Mouse (Mus musculus): ENCODE results near the gene Dbnl. TPM values are rescaled to one million over a fixed set of nuclear protein-coding genes. Genes with fewer than 3 reads are reported as not detected.

Dbnl gene
- polyA plus RNA-seq, 1 experiment from 2014 or later = 116 TPM

DNA sequence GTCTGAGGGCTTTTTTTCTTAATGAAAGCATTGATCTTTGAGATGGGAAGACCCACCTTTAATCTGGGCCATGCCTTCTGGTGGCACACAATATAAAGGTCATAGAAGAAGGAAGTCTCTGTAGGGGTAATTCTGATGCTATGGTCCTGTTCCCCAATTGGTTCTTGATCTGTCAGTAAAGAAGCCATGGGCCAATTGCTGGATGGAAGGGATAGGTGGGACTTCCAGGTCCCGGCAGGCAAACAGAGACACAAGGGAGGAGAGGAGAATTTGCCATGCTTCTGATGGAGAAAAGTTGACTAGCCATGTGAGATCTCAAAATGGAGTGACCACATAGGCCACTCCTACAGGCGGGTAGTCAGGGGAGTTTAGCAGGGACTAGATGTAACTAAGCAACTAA, 30.9 kb downstream of the Dbnl start:
- Histone ChIP-seq H3K9ac (no peak overlapping the region), H3K4me1 (no peaks in the 10 kb centered on the region), H3K4me2 (no peak overlapping the region), H3K4me3 (replicated peaks) (no peak overlapping the region), H3K27ac (no peak overlapping the region), H3K27me3 (no peaks in the 10 kb centered on the region), H3K9me3 (replicated peaks) (no peaks in the 10 kb centered on the region), H3K36me3 (no peaks in the 10 kb centered on the region)
- WGBS = 72% methylated on average over 2 of the region's 2 CpGs
- no peak for ATAC-seq (replicated peaks; ENCODE audit: low FRiP score)

DNA sequence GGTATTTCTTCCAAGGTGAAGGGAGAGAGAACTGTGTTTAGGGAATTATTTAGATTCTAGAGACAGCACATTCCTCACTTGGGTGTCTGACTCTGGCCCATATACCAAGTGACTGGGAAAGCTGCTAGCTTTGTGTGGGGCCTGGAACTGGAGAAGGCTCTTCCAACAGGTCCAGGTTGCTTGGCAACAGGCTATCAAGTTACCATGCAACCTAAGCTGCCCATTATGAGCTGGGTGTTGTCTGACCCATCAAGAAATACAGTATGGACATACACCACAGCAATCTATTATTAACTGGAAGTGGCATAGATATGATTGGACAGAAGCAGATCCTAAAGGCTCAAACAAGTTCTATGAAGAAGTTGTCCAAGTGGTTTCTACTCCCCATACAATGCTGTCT, 37.1 kb downstream of the Dbnl start:
- Histone ChIP-seq H3K27me3 (no peaks in the 10 kb centered on the region), H3K4me3 (replicated peaks) (no peak overlapping the region), H3K36me3 (peaks cover 27% of the 10 kb centered on the region), H3K9ac (no peak overlapping the region), H3K9me3 (replicated peaks) (no peaks in the 10 kb centered on the region), H3K27ac (no peak overlapping the region), H3K4me1 (no peaks in the 10 kb centered on the region), H3K4me2 (no peak overlapping the region)
- no peak for ATAC-seq (replicated peaks; ENCODE audit: low FRiP score)

DNA sequence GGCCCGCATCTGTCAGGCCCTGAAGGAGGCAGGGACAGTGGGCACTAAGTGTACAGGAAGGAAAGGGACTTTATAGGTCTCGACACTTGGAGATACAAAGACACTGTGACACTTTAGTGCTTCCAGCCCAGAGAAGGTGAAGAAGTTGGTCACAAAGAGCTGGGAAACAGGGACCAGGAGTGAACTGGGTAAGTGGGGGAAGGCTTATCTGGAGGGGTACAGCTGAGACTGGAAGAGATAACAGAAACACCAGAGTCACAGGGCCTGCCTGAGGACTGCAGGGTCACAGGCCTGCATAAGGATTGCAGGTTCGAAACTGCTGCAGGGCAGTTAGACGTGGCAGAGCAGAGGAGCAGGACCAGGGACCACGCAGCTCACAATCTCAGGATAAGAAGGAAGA, 39.6 kb downstream of the Dbnl start:
- Histone ChIP-seq H3K9ac (no peak overlapping the region), H3K4me3 (replicated peaks) (no peak overlapping the region), H3K4me1 (no peaks in the 10 kb centered on the region), H3K4me2 (no peak overlapping the region), H3K27ac (no peak overlapping the region), H3K27me3 (no peaks in the 10 kb centered on the region), H3K9me3 (replicated peaks) (no peaks in the 10 kb centered on the region), H3K36me3 (peaks cover 52% of the 10 kb centered on the region)
- no peak for ATAC-seq (replicated peaks; ENCODE audit: low FRiP score)
- 91% methylated on average over 5 of the region's 5 CpGs for WGBS

DNA sequence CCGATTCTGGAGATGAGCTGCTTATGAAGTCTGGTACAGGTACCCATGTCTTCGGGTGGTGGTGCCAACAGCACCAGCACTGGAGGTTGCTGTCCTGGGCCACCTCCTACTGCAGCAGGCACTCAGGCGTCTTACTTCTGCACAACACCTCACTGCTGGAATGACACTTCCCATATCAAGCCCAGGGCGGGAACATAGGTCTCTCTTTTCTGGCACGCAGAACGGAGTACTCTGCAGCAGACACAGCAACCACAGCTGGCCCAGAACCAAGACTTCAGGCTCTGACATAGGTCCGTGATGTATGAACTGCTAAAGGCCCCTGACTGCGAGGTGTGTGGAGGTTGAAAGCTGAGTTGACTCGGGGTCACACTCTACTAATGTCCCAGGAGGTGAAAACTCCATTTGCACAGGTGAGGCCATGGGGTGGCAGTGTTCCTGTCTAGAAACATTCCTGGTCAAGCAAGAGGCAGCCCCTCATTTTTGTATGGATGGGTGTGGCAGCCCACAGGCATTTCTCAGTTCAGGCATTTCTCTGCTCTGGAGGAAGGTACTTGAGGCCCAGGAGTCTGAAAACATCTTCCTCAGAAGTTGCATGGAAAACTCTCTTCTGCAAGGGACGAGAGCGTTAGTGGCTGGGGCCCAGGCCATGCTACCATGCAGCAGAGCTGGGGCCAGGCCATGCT, 40.4 kb downstream of the Dbnl start:
- H3K4me2 ChIP-seq = no peak overlapping the region
- ATAC-seq (replicated peaks; ENCODE audit: low FRiP score) = no peak
- WGBS = 87% methylated on average over 11 of the region's 11 CpGs
- no peak overlapping the region for H3K9ac ChIP-seq
- H3K9me3 ChIP-seq (replicated peaks) = no peaks in the 10 kb centered on the region
- H3K4me1 ChIP-seq = no peaks in the 10 kb centered on the region
- H3K4me3 ChIP-seq (replicated peaks) = no peak overlapping the region
- no peaks in the 10 kb centered on the region for H3K27me3 ChIP-seq
- no peak overlapping the region for H3K27ac ChIP-seq
- H3K36me3 ChIP-seq = peaks cover 56% of the 10 kb centered on the region

DNA sequence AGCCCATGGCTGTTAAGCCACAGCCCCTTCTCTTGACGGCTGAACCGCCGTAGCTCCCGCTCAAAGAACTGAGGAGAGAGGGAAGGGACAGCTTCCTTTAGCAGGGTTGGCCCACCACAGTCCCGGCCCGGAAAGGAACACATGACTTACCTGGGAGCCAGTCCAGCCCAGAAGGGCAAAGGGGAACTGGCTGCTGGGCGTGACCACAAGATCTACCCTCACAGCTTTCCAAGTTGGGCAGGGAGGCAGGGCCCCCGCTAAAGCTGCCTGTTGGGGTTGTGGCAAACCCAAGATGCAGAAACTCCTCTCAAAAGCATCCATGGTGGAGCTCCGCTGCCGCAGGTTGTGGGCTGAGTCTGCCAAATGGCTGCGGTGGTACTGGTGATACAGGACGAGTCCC, 41.0 kb downstream of the Dbnl start:
- no peak overlapping the region for H3K4me3 ChIP-seq (replicated peaks)
- no peak for ATAC-seq (replicated peaks; ENCODE audit: low FRiP score)
- no peaks in the 10 kb centered on the region for H3K27me3 ChIP-seq
- H3K36me3 ChIP-seq = peaks cover 63% of the 10 kb centered on the region
- no peaks in the 10 kb centered on the region for H3K4me1 ChIP-seq
- no peak overlapping the region for H3K9ac ChIP-seq
- no peak overlapping the region for H3K27ac ChIP-seq
- H3K9me3 ChIP-seq (replicated peaks) = no peaks in the 10 kb centered on the region
- H3K4me2 ChIP-seq = no peak overlapping the region
- WGBS = 91% methylated on average over 12 of the region's 12 CpGs

DNA sequence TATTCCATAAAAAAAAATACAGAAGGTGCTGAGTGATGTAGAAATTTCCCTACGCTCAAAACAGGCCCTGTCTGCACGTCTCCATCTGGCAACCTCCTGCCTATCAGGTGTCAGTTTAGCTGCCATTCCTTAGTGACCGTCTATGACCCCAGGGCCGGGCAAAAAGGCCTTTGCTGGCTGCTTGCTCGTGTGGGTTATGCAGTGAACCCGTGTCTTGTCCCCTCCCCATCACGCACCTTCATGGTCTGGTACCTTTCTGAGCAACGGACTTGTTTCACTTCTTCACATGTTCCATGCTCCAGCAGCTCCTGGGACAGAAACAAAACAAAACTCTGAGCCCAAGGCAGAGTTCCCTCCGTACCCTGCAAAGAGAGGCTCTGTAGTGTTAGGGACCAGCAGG, 46.2 kb downstream of the Dbnl start:
- no peak overlapping the region for H3K4me3 ChIP-seq (replicated peaks)
- no peak overlapping the region for H3K4me2 ChIP-seq
- H3K27me3 ChIP-seq = no peaks in the 10 kb centered on the region
- WGBS = 55% methylated on average over 9 of the region's 9 CpGs
- peaks cover 53% of the 10 kb centered on the region for H3K36me3 ChIP-seq
- H3K9ac ChIP-seq = no peak overlapping the region
- H3K27ac ChIP-seq = no peak overlapping the region
- no peaks in the 10 kb centered on the region for H3K9me3 ChIP-seq (replicated peaks)
- H3K4me1 ChIP-seq = peaks cover 13% of the 10 kb centered on the region
- no peak for ATAC-seq (replicated peaks; ENCODE audit: low FRiP score)

DNA sequence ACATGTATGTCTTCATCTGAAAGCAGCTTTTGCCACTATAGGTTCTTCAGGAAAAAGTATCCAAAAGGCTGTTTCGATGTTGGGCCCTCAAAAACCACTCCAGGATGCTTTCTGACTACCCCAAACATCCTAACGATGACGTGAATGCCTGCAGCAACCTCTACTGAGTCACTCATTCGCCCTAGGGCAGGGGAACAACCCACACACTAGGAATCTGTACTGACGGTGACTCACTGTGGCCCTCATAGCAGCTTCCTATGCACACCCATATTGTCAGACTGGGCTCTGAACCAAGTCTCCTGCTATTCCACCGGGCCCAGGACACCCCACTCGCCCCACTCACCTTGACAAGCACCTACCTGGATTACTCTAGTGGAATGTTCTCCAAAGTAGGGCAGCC, 46.8 kb downstream of the Dbnl start:
- Histone ChIP-seq H3K9me3 (replicated peaks) (no peaks in the 10 kb centered on the region), H3K27me3 (no peaks in the 10 kb centered on the region), H3K4me3 (replicated peaks) (no peak overlapping the region), H3K36me3 (peaks cover 48% of the 10 kb centered on the region), H3K27ac (no peak overlapping the region), H3K4me2 (no peak overlapping the region), H3K4me1 (peaks cover 13% of the 10 kb centered on the region), H3K9ac (no peak overlapping the region)
- 87% methylated on average over 7 of the region's 7 CpGs for WGBS
- no peak for ATAC-seq (replicated peaks; ENCODE audit: low FRiP score)

DNA sequence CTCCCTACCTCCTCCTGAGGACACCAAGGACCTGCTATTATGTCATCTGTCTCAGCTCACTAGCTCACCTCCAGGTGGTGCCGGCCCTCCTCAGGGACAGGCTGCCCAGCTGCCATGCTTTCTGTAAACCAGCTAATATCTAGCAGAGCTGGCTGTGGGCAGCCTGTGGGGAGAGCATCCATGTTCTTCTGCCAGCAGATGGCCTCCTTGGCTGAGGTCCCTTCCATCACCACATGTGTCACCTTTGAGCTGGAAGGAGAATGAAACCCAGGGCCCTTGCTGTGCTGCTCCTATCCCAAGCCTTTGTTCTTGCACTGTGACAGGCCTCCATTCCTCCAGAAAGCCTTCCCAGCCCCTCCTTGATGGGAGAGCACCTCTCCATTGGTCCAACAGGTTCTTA, 47.8 kb downstream of the Dbnl start:
- WGBS = 55% methylated on average over 1 of the region's 1 CpGs
- peaks cover 13% of the 10 kb centered on the region for H3K4me1 ChIP-seq
- peaks cover 38% of the 10 kb centered on the region for H3K36me3 ChIP-seq
- no peak overlapping the region for H3K4me2 ChIP-seq
- ATAC-seq (replicated peaks; ENCODE audit: low FRiP score) = no peak
- no peaks in the 10 kb centered on the region for H3K9me3 ChIP-seq (replicated peaks)
- H3K4me3 ChIP-seq (replicated peaks) = no peak overlapping the region
- H3K9ac ChIP-seq = no peak overlapping the region
- no peak overlapping the region for H3K27ac ChIP-seq
- no peaks in the 10 kb centered on the region for H3K27me3 ChIP-seq

DNA sequence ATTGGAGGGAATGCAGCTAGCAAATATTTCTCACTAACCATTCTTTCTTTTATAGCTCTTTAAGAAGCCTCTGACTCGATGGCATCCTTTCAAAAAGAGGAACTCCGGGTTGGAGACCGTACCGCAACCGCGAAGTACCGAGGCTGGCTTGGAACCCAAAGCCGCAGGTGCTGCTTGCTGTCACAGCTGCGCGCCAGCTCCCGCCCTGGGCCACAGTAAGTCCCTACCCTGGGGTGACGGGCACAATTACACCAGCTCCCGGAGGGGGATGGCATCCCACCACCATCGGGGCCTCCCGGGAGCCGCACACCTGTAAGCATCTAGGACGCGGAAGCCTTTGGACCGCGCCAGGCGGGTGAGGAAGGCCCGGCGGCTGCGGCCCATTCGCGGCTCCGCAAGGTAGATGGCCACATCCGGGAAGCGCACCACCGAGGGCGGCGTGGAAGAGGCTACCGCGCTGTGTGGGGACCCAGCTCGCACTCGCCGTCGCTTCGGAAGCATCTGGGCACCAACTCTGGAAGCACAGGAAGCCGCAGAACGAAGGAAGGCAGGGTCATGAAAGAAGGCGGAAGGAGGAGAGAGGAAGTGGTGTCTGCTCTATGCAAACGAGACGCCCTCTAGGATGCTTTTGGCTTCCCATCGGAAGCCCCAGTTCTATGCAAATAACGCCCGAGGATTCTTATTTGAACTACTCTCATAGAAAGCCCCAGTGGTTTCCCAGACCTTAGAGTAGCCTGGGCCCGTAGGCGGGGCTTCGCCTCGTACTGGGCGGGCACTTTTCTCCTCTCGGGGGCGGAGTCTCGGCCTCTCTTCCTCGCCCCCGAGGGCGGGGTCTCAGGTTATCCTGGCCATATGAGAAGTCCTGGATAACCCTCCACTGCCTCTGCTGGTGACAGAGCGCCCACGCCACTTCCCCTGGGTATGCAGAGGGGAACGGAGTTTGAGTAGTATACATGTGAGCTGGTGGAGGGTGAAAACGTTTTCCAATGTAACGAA, 49.3 kb downstream of the Dbnl start, which contains the start of gene Polm:
Gene Polm (minus strand): TSS at position 766 of the 996 bp plus-strand sequence.
- peak within 1 kb of the TSS; percentile 76 for H3K4me3 ChIP-seq (replicated peaks)
- ATAC-seq (replicated peaks; ENCODE audit: low FRiP score) = peak; percentile 96
- H3K27ac ChIP-seq = peak within 1 kb of the TSS; percentile 93
- WGBS = under 1% methylated on average over 63 of the region's 63 CpGs
- H3K4me2 ChIP-seq = peak within 1 kb of the TSS; percentile 91
- H3K36me3 ChIP-seq = peaks cover 24% of the 10 kb centered on the region
- peak within 1 kb of the TSS; percentile 88 for H3K9ac ChIP-seq
- H3K9me3 ChIP-seq (replicated peaks) = no peaks in the 10 kb centered on the region
- peaks cover 13% of the 10 kb centered on the region for H3K4me1 ChIP-seq
- no peaks in the 10 kb centered on the region for H3K27me3 ChIP-seq

DNA sequence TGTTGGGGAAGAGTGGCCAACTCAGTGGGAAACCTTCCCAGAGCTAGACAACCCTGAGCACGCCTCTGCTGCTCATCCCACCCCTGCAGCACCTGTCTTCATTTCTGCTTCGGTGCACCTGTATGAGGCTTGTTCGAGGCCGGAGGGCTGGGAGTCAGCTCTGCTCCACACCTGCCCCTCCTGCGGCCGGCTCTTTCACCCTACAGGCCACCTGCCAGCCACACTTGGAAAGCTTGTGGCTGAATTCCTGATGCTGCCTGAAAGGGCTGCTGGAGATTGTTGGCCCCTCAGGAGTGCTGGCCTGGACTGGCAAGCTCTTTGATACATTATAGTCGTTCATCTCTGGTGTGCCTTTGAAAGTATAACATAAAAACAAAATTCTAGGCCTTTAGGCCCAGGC, 52.1 kb downstream of the Dbnl start:
- Histone ChIP-seq H3K4me2 (no peak overlapping the region), H3K27ac (no peak overlapping the region), H3K4me1 (peaks cover 13% of the 10 kb centered on the region), H3K27me3 (no peaks in the 10 kb centered on the region), H3K4me3 (replicated peaks) (no peak overlapping the region), H3K9me3 (replicated peaks) (0 out of 2 replicates have a peak, but pooled peaks cover 4% of the 10 kb centered on the region), H3K36me3 (no peaks in the 10 kb centered on the region), H3K9ac (no peak overlapping the region)
- WGBS = 85% methylated on average over 7 of the region's 7 CpGs
- no peak for ATAC-seq (replicated peaks; ENCODE audit: low FRiP score)

DNA sequence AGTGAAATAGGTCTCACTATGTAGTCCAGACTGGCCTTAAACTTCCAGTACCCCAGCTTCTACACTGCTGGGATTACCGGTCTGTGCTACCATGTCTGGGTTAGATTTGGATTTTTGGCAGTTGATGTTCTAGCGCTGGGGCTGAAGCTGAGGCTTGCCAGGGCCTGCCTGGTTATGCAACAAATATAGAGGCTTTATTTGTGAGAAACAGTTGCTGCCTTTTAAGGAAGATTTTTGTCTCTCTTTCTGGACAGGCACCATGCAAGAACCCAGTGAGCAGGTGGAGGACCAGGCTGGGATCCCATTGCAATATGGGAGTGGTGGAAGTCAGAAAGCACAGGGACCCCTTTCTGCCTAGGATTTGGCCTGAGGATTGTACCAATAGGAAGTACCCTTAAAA, 53.5 kb downstream of the Dbnl start:
- Histone ChIP-seq H3K27me3 (no peaks in the 10 kb centered on the region), H3K36me3 (no peaks in the 10 kb centered on the region), H3K4me2 (no peak overlapping the region), H3K9ac (no peak overlapping the region), H3K27ac (no peak overlapping the region), H3K4me3 (replicated peaks) (no peak overlapping the region), H3K4me1 (peaks cover 7% of the 10 kb centered on the region), H3K9me3 (replicated peaks) (0 out of 2 replicates have a peak, but pooled peaks cover 4% of the 10 kb centered on the region)
- no peak for ATAC-seq (replicated peaks; ENCODE audit: low FRiP score)
- WGBS = 94% methylated on average over 2 of the region's 2 CpGs

DNA sequence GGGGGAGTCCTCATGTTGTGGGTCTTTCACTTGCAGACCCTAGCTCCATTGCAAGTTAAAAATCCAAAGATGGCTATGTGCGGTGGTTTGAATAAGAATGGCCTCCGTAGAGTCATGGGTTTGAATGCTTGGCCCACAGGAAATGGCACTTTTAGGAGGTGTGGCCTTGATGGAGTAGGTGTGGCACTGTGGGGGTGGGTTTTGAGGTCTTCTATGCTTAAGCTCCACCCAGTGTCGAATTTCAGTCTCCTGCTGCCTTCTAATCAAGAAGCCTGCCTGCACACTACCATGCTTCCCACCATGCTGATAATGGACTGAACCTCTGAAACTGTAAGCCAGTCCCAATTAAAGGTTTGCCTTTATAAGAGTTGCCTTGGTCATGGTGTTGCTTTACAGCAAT, 54.8 kb downstream of the Dbnl start:
- WGBS = 85% methylated on average over 3 of the region's 3 CpGs
- Histone ChIP-seq H3K4me3 (replicated peaks) (no peak overlapping the region), H3K36me3 (no peaks in the 10 kb centered on the region), H3K4me1 (no peaks in the 10 kb centered on the region; the same call in 1 of the 2 replicates), H3K27ac (no peak overlapping the region), H3K9ac (no peak overlapping the region), H3K9me3 (replicated peaks) (0 out of 2 replicates have a peak, but pooled peaks cover 4% of the 10 kb centered on the region), H3K4me2 (no peak overlapping the region), H3K27me3 (no peaks in the 10 kb centered on the region)
- no peak for ATAC-seq (replicated peaks; ENCODE audit: low FRiP score)
